Mouse (Mus musculus) midbrain, embryonic 13.5 days (tissue): ENCODE results near the gene Rfxap. TPM values are rescaled to one million over a fixed set of nuclear protein-coding genes. Genes with fewer than 3 reads are reported as not detected.
"Not testable (repeated sequence)": the region's sequence is repeated elsewhere in the genome, so short reads cannot be mapped to it uniquely, and the experiment has no call there.

Experiments used
- ATAC-seq: fragments of 200-750 bp; cut with Nextera tagmentation; 2 replicates; pipeline ENCODE4 v1.8.0; 2017; ENCODE audit warnings: mild to moderate bottlenecking, moderate TSS enrichment, moderate library complexity
- H3K27ac ChIP-seq: fragments of 300-500 bp; sonication (generic); 2 replicates; pipeline ENCODE4 v1.5.1; 2015; ENCODE audit warnings: inconsistent platforms, mild to moderate bottlenecking, moderate library complexity
- H3K27me3 ChIP-seq: fragments of 300-500 bp; sonication (generic); 2 replicates; pipeline ENCODE4 v1.6.1; 2015; ENCODE audit warnings: mild to moderate bottlenecking, inconsistent platforms
- H3K36me3 ChIP-seq: fragments of 300-500 bp; sonication (generic); 2 replicates; pipeline ENCODE4 v1.6.1; 2015; ENCODE audit warnings: mild to moderate bottlenecking, inconsistent platforms
- H3K4me1 ChIP-seq: fragments of 300-500 bp; sonication (generic); replicated peaks from 2 replicates; pipeline ENCODE4 v1.6.1; 2015; ENCODE audit warnings: inconsistent platforms
- H3K4me2 ChIP-seq: fragments of 300-500 bp; sonication (generic); replicated peaks from 2 replicates; pipeline ENCODE4 v1.6.1; 2015; ENCODE audit warnings: moderate library complexity, mild to moderate bottlenecking, inconsistent platforms
- H3K4me3 ChIP-seq: fragments of 300-500 bp; sonication (generic); replicated peaks from 2 replicates; pipeline ENCODE4 v1.5.1; 2015; ENCODE audit warnings: mild to moderate bottlenecking, inconsistent platforms
- H3K9ac ChIP-seq: fragments of 300-500 bp; sonication (generic); replicated peaks from 2 replicates; pipeline ENCODE4 v1.6.1; 2015; ENCODE audit warnings: mild to moderate bottlenecking, inconsistent platforms
- H3K9me3 ChIP-seq: fragments of 300-500 bp; sonication (generic); 2 replicates; pipeline ENCODE4 v1.6.1; 2016; ENCODE audit warnings: mild to moderate bottlenecking, inconsistent platforms
- WGBS: fragments of 180-500 bp; shearing (Covaris S2); methylation state at CpG from one replicate; pipeline ENCODE4 v1.1.7; 2015; 5-methylcytosine and 5-hydroxymethylcytosine counted together
- polyA plus RNA-seq: library from polyadenylated mRNA; unstranded; fragments of >200 nt; fragmentation: Nextera tagmentation; extraction: Ambion mirVana; gene quantifications from 2 replicates; pipeline ENCODE4 v1.2.1, GENCODE M21; 2015

Rfxap gene
- polyA plus RNA-seq, 1 experiment from 2014 or later = 40.0 TPM

DNA sequence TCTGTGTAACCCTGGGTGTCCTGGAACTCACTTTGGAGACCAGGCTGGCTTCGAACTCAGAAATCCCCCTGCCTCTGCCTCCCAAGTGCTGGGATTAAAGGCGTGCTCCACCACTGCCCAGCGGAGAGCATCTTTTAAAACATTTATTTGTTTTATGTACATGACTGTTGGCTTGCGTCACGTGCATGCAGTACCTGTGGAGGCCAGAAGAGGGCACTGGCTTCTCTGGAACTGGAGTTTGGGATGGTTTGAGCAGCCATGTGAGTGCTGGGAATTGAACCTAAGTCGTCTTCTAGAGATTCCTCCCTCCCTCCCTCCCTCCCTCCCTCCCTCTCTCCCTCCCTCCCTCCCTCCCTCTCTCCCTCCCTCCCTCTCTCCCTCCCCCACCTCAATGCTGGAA is 42.1 kb downstream of the Rfxap start:
- not testable (repeated sequence) for H3K27me3 ChIP-seq, ATAC-seq, H3K36me3 ChIP-seq, H3K4me1 ChIP-seq, H3K9ac ChIP-seq, H3K27ac ChIP-seq, H3K9me3 ChIP-seq, H3K4me3 ChIP-seq, H3K4me2 ChIP-seq
- 90% methylated on average over 6 of the region's 6 CpGs for WGBS

DNA sequence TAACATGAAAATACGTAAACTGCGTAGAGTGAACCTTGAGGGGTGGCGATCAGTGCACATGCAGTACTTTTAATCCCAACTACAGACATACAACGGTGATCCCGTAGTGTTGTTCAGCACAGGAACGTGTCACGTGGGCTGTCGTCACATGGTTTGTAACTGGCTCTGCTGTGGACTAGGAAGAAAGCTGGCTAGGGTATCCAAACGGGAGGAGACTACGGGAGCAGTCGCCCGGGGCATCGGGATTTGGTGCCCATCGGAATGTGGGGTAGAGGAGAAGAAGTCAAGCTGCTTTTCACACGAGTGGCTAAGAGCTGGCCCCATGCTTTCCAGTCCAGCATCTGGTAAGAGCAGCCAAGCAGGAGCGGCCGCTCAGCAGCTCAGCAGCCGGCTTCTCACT is 43.2 kb downstream of the Rfxap start:
- WGBS = 58% methylated on average over 18 of the region's 18 CpGs
- H3K27ac ChIP-seq = no peak overlapping the region
- H3K9me3 ChIP-seq = no peaks in the 10 kb centered on the region
- peak overlapping the region; percentile 22 for H3K4me3 ChIP-seq
- no peak overlapping the region for H3K9ac ChIP-seq
- ATAC-seq = peak; percentile 79
- peak overlapping the region; percentile 41 for H3K4me2 ChIP-seq
- no peaks in the 10 kb centered on the region for H3K27me3 ChIP-seq
- H3K4me1 ChIP-seq = 0 out of 2 replicates have a peak, but pooled peaks cover 4% of the 10 kb centered on the region
- no peaks in the 10 kb centered on the region for H3K36me3 ChIP-seq

DNA sequence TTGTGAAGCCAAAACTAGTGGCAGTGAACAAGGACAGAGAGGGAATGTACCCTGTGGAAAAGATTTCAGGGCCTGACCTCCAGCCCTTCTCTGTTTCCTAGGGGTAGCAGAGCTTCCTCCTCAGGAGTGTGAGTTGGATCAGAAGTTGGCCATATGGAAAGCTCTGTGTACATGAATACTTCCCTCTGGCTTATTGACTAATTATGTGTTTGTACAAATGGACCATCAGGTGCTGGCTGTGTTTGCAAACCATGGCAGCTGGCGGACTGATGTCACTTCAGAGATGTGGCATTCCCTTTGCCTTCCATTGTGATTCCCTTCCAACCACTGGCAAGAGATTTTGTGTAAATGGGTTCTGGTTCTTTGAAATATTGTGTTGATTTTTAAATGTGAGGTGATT is 46.3 kb downstream of the Rfxap start:
- no peak overlapping the region for H3K4me2 ChIP-seq
- peaks cover 11% of the 10 kb centered on the region for H3K27me3 ChIP-seq
- H3K27ac ChIP-seq = no peak overlapping the region
- no peaks in the 10 kb centered on the region for H3K36me3 ChIP-seq
- peaks cover 7% of the 10 kb centered on the region for H3K4me1 ChIP-seq
- H3K4me3 ChIP-seq = no peak overlapping the region
- H3K9ac ChIP-seq = no peak overlapping the region
- no peak for ATAC-seq
- WGBS = 89% methylated on average over 1 of the region's 1 CpGs
- no peaks in the 10 kb centered on the region for H3K9me3 ChIP-seq

DNA sequence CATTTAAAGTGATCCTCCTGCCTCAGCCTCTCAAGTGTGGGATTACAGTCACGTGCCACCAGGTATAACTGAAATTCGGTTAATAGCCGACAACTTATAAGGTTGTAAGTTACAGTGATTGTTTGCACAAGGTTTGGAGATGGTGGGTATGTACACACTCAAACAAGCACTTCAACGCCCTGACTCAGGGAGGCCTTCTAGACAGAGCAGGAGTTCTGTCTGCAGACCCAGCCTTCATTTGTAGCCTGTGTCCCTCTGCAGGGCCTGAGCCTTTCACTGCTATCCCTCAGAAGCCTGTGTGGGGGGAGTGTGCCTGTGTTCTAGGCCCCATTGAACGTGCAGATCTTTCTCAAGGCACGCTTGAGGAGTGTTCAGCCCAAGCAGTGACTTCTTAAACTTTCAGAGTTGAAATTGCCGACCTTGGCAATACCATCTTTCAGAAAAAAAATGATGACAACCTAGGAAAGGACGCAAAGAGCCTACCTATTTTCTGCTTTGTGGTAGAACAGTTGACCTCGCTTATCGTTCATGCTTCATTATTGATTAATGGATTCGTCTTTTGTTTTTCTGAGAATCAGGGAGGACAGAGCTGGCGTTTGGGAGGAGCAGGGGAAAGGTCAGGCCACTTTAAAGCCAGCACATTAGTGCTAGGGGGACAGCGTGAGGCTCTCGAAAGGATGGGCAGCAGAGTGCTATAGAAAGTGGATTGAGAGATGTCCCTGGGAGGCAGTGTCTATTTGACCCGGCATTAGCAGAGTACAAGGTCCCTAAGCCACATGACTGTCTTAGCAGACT is 47.1 kb downstream of the Rfxap start:
- peaks cover 14% of the 10 kb centered on the region for H3K4me1 ChIP-seq
- peaks cover 19% of the 10 kb centered on the region for H3K27me3 ChIP-seq
- H3K4me3 ChIP-seq = no peak overlapping the region
- no peak overlapping the region for H3K4me2 ChIP-seq
- ATAC-seq = no peak
- H3K9ac ChIP-seq = no peak overlapping the region
- H3K36me3 ChIP-seq = no peaks in the 10 kb centered on the region
- WGBS = 52% methylated on average over 15 of the region's 15 CpGs
- H3K9me3 ChIP-seq = no peaks in the 10 kb centered on the region
- no peak overlapping the region for H3K27ac ChIP-seq

DNA sequence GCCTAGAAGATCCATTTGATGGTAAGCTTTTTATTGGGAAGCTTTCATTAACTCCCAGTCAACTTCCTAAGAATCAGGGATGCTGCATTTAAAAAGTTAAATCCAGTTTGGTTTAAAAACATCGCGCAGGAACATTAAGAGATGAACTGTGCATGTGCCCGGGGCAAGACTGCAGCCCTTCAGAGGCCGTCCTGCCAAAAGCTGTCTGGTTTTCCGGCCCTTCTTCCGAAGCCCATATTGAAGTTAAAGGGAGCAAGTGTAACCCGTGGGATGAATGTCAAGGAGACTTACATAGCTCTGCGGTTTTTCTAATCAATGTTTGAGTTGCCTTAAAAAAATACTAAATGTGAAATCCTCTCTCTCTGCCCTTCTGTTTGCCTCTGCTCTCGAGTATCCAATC is 48.4 kb downstream of the Rfxap start:
- no peak overlapping the region for H3K4me2 ChIP-seq
- H3K36me3 ChIP-seq = no peaks in the 10 kb centered on the region
- no peaks in the 10 kb centered on the region for H3K9me3 ChIP-seq
- peaks cover 31% of the 10 kb centered on the region for H3K27me3 ChIP-seq
- H3K4me3 ChIP-seq = no peak overlapping the region
- 79% methylated on average over 9 of the region's 9 CpGs for WGBS
- ATAC-seq = no peak
- peaks cover 19% of the 10 kb centered on the region for H3K4me1 ChIP-seq
- H3K27ac ChIP-seq = no peak overlapping the region
- H3K9ac ChIP-seq = no peak overlapping the region

DNA sequence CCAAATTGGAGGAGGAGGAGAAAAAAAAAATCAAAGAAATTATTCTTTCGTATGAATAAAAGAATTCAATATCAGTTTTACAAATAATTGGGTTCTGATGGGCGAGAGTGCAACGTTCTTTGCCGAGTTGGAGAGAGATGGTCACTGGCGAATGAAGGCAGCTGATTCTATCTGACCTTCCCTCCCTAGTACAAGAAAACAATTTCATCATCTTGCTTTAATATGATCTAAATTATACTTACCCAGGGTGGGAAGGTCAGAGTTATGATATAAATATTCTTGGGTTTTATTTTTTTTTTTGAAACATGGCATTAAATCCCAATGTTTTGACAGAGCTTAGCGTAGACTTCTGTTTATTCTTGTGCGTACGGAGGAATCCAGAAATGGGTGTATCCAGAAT is 50.1 kb downstream of the Rfxap start:
- no peak overlapping the region for H3K4me3 ChIP-seq
- peaks cover 32% of the 10 kb centered on the region for H3K27me3 ChIP-seq
- H3K27ac ChIP-seq = no peak overlapping the region
- no peak overlapping the region for H3K9ac ChIP-seq
- 0 out of 2 replicates have a peak, but pooled peaks cover under 1% of the 10 kb centered on the region for H3K36me3 ChIP-seq
- 87% methylated on average over 8 of the region's 8 CpGs for WGBS
- H3K4me1 ChIP-seq = peaks cover 19% of the 10 kb centered on the region
- ATAC-seq = no peak
- no peak overlapping the region for H3K4me2 ChIP-seq
- no peaks in the 10 kb centered on the region for H3K9me3 ChIP-seq

DNA sequence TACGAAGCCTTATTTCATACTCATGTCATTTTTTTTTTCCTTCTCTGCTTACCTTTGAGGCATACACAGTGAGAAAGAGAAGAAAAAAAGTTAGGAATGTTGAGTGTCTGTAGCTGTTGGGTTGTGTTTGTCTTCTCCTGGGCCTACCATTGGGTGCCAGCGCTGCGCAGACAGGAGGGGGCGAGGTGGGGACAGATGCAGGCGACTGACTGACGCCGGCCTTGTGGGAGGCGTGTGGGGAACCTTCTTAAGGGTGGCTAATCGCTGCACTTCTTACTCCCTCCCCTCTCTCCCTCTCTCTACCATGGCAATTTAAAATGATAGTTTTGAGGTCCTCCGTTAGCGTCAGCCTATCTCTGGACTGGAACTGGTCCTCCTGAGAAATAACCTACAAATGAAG is 51.5 kb downstream of the Rfxap start:
- peak overlapping the region; percentile 98 for H3K4me2 ChIP-seq
- peaks cover 19% of the 10 kb centered on the region for H3K4me1 ChIP-seq
- H3K9me3 ChIP-seq = no peaks in the 10 kb centered on the region
- peak overlapping the region; percentile 54 for H3K4me3 ChIP-seq
- H3K27ac ChIP-seq = no peak overlapping the region
- peaks cover 32% of the 10 kb centered on the region for H3K27me3 ChIP-seq
- H3K9ac ChIP-seq = peak overlapping the region; percentile 66
- WGBS = 2% methylated on average over 11 of the region's 11 CpGs
- no peak for ATAC-seq
- H3K36me3 ChIP-seq = peaks cover 14% of the 10 kb centered on the region

DNA sequence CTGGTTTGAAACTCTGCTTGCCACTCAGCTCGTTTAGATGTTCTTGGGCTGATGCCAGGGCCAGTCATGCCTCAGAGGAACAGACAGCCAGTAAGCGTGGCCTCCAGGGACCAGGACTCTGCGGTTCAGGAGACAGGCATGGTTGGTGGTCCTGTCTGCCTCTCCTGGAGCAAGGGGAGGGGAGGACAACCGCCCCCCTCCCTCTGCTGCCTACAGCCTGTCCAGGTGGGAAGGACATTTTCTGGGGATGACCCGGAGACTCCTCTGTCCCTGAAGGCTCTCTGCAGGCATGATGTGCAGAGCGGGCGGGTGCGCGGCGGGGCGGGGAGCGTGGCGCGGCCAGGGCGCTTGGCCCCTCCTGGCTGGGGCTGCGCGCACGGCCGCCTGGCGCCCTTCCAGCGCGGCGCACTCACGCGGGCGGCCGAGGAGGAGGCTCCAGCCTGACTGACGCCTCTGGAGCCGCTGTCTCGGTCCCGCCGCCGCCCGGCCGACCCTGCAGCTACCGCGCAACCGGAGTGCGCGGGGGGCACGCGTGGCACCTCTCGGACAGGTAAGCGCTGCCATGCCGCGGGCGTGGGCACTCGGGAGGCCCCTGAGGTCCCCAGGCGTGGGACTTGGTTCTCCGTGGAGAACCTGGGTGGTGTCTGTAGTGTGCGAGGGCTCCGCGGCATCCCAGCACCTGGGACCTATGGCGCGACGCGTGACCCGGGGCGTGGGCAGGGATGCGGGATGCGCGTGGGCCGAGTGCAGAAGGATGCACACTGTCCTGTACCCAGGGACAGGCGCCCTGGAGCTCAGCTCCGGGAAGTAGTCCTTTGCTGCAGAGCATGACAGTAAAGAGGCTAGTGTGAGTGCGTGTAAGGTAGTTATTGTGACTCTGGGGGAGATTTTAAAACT is 52.2 kb downstream of the Rfxap start, which contains the start of gene Smad9:
TSS of gene Smad9 (plus strand) at position 438 of the 897 bp plus-strand sequence.
- peaks cover 21% of the 10 kb centered on the region for H3K36me3 ChIP-seq
- no peak within 1 kb of the TSS for H3K27ac ChIP-seq
- no peaks in the 10 kb centered on the region for H3K9me3 ChIP-seq
- peak within 1 kb of the TSS; percentile 54 for H3K4me3 ChIP-seq
- peaks cover 32% of the 10 kb centered on the region for H3K27me3 ChIP-seq
- peak; percentile 91 for ATAC-seq
- H3K4me1 ChIP-seq = peaks cover 19% of the 10 kb centered on the region
- H3K4me2 ChIP-seq = peak within 1 kb of the TSS; percentile 98
- WGBS = under 1% methylated on average over 54 of the region's 66 CpGs
- H3K9ac ChIP-seq = peak within 1 kb of the TSS; percentile 66

DNA sequence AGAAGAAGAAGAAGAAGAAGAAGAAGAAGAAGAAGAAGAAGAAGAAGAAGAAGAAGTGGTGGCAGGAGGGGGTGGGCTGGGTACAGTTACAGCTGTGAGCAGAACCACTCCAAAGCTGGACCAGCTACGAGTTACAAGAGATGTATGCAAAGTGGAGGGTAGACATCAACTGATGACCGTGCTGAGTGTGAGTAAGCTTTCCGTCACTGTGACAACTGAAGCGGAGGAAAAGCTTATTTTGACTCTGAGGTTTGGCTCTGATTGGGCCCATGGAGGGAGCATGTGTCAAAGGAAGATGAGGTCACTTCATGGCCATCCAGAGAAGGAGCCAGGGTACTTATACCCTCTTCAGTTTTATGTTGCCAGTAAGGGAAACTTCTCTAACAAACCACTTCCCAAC is 54.2 kb downstream of the Rfxap start:
- no peak for ATAC-seq
- H3K27ac ChIP-seq = no peak overlapping the region
- H3K4me3 ChIP-seq = no peak overlapping the region
- H3K9ac ChIP-seq = no peak overlapping the region
- 77% methylated on average over 4 of the region's 4 CpGs for WGBS
- H3K4me1 ChIP-seq = peaks cover 19% of the 10 kb centered on the region
- no peak overlapping the region for H3K4me2 ChIP-seq
- H3K36me3 ChIP-seq = peaks cover 40% of the 10 kb centered on the region
- peaks cover 32% of the 10 kb centered on the region for H3K27me3 ChIP-seq
- no peaks in the 10 kb centered on the region for H3K9me3 ChIP-seq

Other genes with a start within 250 kb of the Rfxap start
- 97.1 and 103 TPM in 2 replicates for gene Supt20, start 115.0 kb downstream of the Rfxap start, polyA plus RNA-seq
- gene Gm21958, start 93.4 kb downstream of the Rfxap start, polyA plus RNA-seq = 0.43 TPM in 1 of 2 replicates, not detected in the other
- gene Exosc8, start 72.4 kb downstream of the Rfxap start, polyA plus RNA-seq = 80.9 and 87.2 TPM in 2 replicates
- 43.1 and 50.2 TPM in 2 replicates for gene Alg5, start 72.3 kb downstream of the Rfxap start, polyA plus RNA-seq
- gene Smad9, start 52.2 kb downstream of the Rfxap start, polyA plus RNA-seq = 0.15 and 0.17 TPM in 2 replicates
- gene Sertm1, start 108.1 kb upstream of the Rfxap start, polyA plus RNA-seq = 0.54 and 0.81 TPM in 2 replicates
- gene Ccna1, start 247.7 kb upstream of the Rfxap start, polyA plus RNA-seq = 1.4 and 2.0 TPM in 2 replicates